Mouse (Mus musculus) adrenal gland, postnatal 10 days (tissue): ENCODE results near the gene Etnk2. TPM values are rescaled to one million over a fixed set of nuclear protein-coding genes. Genes with fewer than 3 reads are reported as not detected.

Source experiments
- DNase-seq: peaks from one replicate; pipeline ENCODE4 v3.0.0; 2021; ENCODE audit warnings: mixed read lengths
- total RNA-seq, 2 experiments: library from RNA; stranded (reverse); gene quantifications; 2 replicates each; pipeline ENCODE4 v1.2.3; 2021

Etnk2 gene
- total RNA-seq, 2 experiments from 2014 or later, result 10.2 to 24.1 TPM

DNA sequence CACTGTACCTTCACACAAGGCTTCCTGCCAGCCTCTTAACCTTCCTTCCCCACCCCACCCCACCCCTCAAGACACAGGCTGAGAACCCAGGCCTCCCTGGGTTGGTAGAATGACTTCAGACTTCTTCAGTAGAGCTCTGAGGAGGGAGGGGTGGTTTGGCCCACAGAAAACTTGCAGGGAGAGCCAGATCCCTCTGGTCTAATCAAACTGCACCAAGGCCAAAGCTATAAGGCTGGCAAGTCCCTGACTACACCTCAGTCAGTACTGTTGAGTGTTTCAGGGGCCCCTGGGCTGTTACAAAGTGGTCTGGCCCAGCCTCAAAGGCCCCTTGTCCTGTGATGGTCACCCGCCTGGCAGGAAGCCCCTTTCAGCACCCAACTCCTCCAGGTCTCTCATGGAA is 54.2 kb downstream of the Etnk2 start:
- peak; percentile 39 for DNase-seq

GRCm38 (mm10) chr1:133418164-133418800 is 54.9 kb downstream of the Etnk2 start:
- DNase-seq, result peak; percentile 90

DNA sequence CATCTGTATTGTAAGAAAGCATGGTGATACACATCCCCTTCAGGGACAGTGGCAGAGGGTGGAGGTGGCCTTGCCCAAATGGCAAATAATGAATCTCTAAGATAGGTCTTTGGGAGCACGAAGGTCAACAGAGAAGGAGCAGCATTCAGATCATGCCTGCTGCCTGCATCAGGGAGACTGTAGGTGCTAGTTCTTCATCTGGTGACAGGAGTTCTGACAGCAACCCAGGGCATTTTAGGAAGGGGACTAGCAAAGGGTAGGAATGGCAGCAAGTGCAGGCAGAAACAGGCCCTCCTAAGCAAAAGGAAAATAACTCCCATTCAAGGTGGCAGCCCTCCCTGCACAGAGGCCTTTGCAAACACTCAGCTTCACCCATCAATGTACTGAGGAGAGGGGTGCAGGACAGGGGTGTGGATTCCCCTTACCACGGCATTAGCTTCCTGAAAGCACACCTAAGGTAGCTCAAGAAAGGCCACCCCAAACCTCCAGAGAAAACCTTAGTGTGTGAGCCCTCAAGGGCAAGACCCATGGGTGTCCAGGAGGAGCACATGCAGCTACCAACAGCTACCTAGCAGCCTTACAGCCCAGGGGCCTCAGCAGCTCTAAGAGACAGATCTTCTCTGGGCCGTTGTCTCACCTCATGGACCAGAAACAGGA is 55.9 kb downstream of the Etnk2 start:
- no peak for DNase-seq

- DNase-seq, result no peak
Measured at GRCm38 (mm10) chr1:133420491-133420890, 57.1 kb downstream of the Etnk2 start.

GRCm38 (mm10) chr1:133421061-133421460 is 57.7 kb downstream of the Etnk2 start:
- DNase-seq, result no peak

GRCm38 (mm10) chr1:133421975-133422570 is 58.7 kb downstream of the Etnk2 start:
- no peak for DNase-seq

- DNase-seq, result peak; percentile 58
Measured at GRCm38 (mm10) chr1:133422615-133423161, 59.3 kb downstream of the Etnk2 start.

DNA sequence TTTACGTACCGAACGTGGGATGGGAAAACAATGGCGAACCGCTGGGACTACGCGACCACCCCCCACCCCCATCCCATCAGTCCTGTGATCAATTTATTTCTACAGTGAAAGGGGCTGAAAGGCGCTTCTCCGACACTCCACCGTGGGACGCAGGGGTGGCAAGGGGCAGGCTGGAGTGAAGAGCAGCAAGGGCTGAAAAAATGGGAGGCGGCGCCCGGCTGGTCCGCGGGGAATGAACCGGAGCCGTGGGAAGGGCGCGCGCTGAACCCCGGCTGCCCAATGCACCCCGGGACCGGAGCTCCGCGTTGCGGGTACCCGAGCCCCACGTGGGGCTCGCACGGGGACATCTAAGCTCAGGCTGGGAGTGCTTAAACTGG is 59.8 kb downstream of the Etnk2 start:
- peak; percentile 46 for DNase-seq

- DNase-seq, result peak; percentile 83
Measured at GRCm38 (mm10) chr1:133423543-133424480, 60.4 kb downstream of the Etnk2 start, which contains the start of gene Sox13. Gene Sox13 (minus strand): TSS chr1:133424377.

GRCm38 (mm10) chr1:133424547-133425140 is 61.3 kb downstream of the Etnk2 start:
- DNase-seq, result no peak

Other genes with a start within 250 kb of the Etnk2 start
- 100 to 1,000 TPM in 1 of 2 experiments, 10 to 100 TPM in 1; 83.1 to 108 TPM for gene Ppp1r15b, start 232.4 kb upstream of the Etnk2 start, total RNA-seq
- 10 to 100 TPM; 16.9 to 21.7 TPM for gene Plekha6, start 199.4 kb upstream of the Etnk2 start, total RNA-seq
- gene Golt1a, start 53.8 kb upstream of the Etnk2 start, total RNA-seq, result 1 to 10 TPM; 1.4 to 4.3 TPM
- not detected for gene Kiss1, start 41.7 kb upstream of the Etnk2 start, total RNA-seq
- 1 to 10 TPM in 1 of 2 experiments, under 1 TPM in 1; 0.94 to 5.1 TPM for gene Ren1, start 13.1 kb upstream of the Etnk2 start, total RNA-seq
- gene Sox13, start 60.8 kb downstream of the Etnk2 start, total RNA-seq, result 10 to 100 TPM; 18.5 to 23.2 TPM
- 100 to 1,000 TPM; 125 to 135 TPM for gene Snrpe, start 246.7 kb downstream of the Etnk2 start, total RNA-seq